Mouse (Mus musculus) olfactory bulb, adult 2 months (tissue): ENCODE data around the gene Tspan11.

Experiments
- CTCF ChIP-seq: fragments of 200-500 bp; IDR thresholded peaks from 2 replicates; pipeline ENCODE4 v1.5.1; 2012; ENCODE audit warnings: low read depth, mild to moderate bottlenecking, low read length, moderate library complexity; ENCODE audit not compliant: insufficient read depth
- POLR2A ChIP-seq: fragments of 200-500 bp; IDR thresholded peaks from 2 replicates; pipeline ENCODE4 v1.6.1; 2012; ENCODE audit warnings: mild to moderate bottlenecking, low read depth, low read length, moderate library complexity; ENCODE audit not compliant: insufficient read depth

GRCm38 (mm10) chr6:127976695-127977094 lies 89.3 kb downstream of the Tspan11 start:
- TF ChIP-seq CTCF (no peak), POLR2A (no peak)
